Mouse (Mus musculus) forebrain, embryonic 15.5 days (tissue): ENCODE measurements around the gene S100a8. TPM values are rescaled to one million over a fixed set of nuclear protein-coding genes. Genes with fewer than 3 reads are reported as not detected.

Experiments used
- ATAC-seq: fragments of 200-750 bp; cut with Nextera tagmentation; replicated peaks from 2 replicates; pipeline ENCODE4 v1.8.0; 2017; ENCODE audit warnings: mild to moderate bottlenecking, moderate TSS enrichment, moderate library complexity
- H3K27ac ChIP-seq: fragments of 300-500 bp; sonication (generic); replicated peaks from 2 replicates; pipeline ENCODE4 v1.5.1; 2015; ENCODE audit warnings: mild to moderate bottlenecking, inconsistent platforms
- H3K27me3 ChIP-seq: fragments of 300-500 bp; sonication (generic); 2 replicates; pipeline ENCODE4 v1.6.1; 2015; ENCODE audit warnings: inconsistent platforms
- H3K36me3 ChIP-seq: fragments of 300-500 bp; sonication (generic); 2 replicates; pipeline ENCODE4 v1.6.1; 2015; ENCODE audit warnings: mild to moderate bottlenecking, inconsistent platforms
- H3K4me1 ChIP-seq: fragments of 300-500 bp; sonication (generic); 2 replicates; pipeline ENCODE4 v1.6.1; 2015; ENCODE audit warnings: inconsistent platforms
- H3K4me2 ChIP-seq: fragments of 300-500 bp; sonication (generic); replicated peaks from 2 replicates; pipeline ENCODE4 v1.6.1; 2015; ENCODE audit warnings: mild to moderate bottlenecking, inconsistent platforms
- H3K4me3 ChIP-seq: fragments of 300-500 bp; sonication (generic); 2 replicates; pipeline ENCODE4 v1.5.1; 2015; ENCODE audit warnings: mild to moderate bottlenecking, inconsistent platforms
- H3K9ac ChIP-seq: fragments of 300-500 bp; sonication (generic); replicated peaks from 2 replicates; pipeline ENCODE4 v1.6.1; 2015; ENCODE audit warnings: mild to moderate bottlenecking, inconsistent platforms
- H3K9me3 ChIP-seq: fragments of 300-500 bp; sonication (generic); 2 replicates; pipeline ENCODE4 v1.6.1; 2016; ENCODE audit warnings: inconsistent platforms
- WGBS: fragments of 180-500 bp; shearing (Covaris S2); methylation state at CpG from one replicate; pipeline ENCODE4 v1.1.7; 2015; ENCODE audit warnings: mixed read lengths; 5-methylcytosine and 5-hydroxymethylcytosine counted together
- polyA plus RNA-seq: library from polyadenylated mRNA; unstranded; fragments of >200 nt; fragmentation: Nextera tagmentation; extraction: Ambion mirVana; gene quantifications from 2 replicates; pipeline ENCODE4 v1.2.1, GENCODE M21; 2015

Gene S100a8
- 2.8 and 6.1 TPM in 2 replicates for polyA plus RNA-seq

DNA sequence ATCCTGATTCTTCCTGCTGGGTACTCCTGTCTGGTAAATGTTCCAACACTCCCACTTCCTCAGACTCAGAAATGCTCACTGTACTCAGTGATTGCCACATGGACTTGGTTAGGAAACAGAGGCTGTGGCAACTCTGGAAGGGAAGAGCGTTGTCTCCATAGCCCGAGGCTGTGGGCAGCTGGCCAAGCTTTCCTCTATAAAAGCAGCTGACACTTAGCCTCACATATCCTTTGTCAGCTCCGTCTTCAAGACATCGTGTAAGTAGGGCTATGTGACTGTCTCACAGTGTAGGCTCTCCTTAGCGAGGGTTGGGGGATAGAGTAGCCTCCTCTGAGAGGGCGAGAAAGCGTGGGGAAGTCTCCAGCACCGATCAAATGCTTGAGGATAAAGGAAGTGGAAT, at the start of gene S100a8:
TSS of gene S100a8 (plus strand) at position 133 of the 400 bp plus-strand sequence.
- Histone ChIP-seq H3K27me3 (no peaks in the 10 kb centered on the region), H3K4me3 (no peak within 1 kb of the TSS), H3K27ac (no peak within 1 kb of the TSS), H3K9ac (no peak within 1 kb of the TSS), H3K4me1 (no peaks in the 10 kb centered on the region), H3K36me3 (no peaks in the 10 kb centered on the region), H3K4me2 (no peak within 1 kb of the TSS), H3K9me3 (no peaks in the 10 kb centered on the region)
- 45% methylated on average over 8 of the region's 8 CpGs for WGBS
- no peak for ATAC-seq

DNA sequence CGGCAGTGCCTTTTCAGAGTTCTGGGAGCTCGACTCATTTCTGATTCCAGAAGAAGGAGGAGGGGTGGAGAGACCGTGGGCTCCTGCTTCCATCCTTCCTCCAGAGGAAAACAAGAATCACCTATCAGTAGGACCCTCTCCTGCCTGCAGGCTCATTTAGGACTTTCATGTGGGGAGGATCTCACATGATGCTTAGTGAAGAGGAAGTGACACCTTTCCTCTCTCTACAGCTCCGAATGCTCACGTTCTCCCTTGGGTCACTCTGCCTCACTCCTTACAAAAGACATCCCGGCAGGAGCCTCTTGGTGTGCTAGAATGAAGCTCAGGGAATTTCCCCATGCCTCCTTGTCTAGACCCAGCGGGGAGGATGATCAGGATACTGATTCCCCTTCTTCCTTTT, 47.2 kb upstream of the S100a8 start:
- Histone ChIP-seq H3K27ac (no peak overlapping the region), H3K9me3 (no peaks in the 10 kb centered on the region), H3K9ac (no peak overlapping the region), H3K27me3 (no peaks in the 10 kb centered on the region), H3K4me1 (peaks cover 17% of the 10 kb centered on the region), H3K4me2 (no peak overlapping the region), H3K36me3 (no peaks in the 10 kb centered on the region), H3K4me3 (no peak overlapping the region)
- ATAC-seq, result no peak
- 50% methylated on average over 7 of the region's 7 CpGs for WGBS

DNA sequence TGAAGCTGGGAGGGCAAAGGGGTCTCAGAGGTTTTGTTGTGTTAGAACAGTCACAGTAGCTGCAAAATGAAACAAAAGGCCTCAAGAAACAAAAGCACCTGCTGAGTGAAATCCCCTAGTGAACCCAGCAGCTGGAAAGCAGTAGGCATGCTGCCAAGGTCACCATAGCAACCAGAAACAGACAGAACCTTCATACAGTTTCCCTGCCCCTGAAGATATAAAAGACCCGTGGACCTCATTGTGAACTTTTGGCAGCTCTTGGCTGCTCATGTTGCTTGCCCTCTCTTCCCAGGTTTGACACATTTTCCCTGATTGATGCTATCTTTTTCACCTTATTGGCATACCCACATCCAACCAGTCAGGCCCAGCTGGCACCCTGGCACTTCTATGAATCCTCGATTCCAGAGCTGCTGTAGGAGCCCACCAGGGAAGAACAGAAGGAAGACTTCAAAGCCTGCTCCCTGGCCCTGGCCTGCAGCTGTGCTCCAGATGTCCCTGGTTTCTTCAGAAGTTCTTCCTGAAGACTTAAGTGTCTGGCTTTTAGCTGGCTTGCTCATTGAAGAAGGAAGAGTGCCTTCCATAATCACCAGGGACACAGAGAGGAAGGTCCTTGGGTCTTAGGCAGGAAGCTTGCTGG, 45.2 kb upstream of the S100a8 start:
- peak overlapping the region; percentile 54; the same call in 1 of the 2 replicates for H3K27ac ChIP-seq
- no peak overlapping the region for H3K9ac ChIP-seq
- no peak overlapping the region for H3K4me3 ChIP-seq
- no peaks in the 10 kb centered on the region for H3K27me3 ChIP-seq
- ATAC-seq, result peak; percentile 57
- H3K4me2 ChIP-seq, result no peak overlapping the region
- WGBS, result 5% methylated on average over 2 of the region's 2 CpGs
- H3K9me3 ChIP-seq, result no peaks in the 10 kb centered on the region
- peaks cover 17% of the 10 kb centered on the region for H3K4me1 ChIP-seq
- no peaks in the 10 kb centered on the region for H3K36me3 ChIP-seq

DNA sequence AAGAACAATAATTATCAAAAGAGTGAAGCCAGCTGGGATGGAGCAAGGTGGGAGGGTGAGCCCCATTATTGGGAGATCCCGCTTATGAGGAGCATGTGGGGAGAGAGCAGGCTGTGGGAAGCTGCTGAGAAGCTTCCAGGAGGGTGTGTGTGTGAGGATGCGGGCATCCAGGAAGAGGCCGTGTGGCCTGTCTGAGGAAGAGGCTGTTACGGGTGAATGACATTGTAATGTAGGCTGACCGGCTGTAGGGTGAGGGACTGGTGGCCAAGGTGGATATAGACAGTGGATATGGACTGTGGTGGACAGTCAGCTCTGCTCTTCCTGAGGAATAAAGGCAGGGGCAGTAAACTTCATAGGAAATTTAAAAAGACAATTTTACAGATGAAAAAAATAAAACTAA, 43.3 kb upstream of the S100a8 start:
- no peak overlapping the region for H3K27ac ChIP-seq
- 81% methylated on average over 5 of the region's 5 CpGs for WGBS
- no peak overlapping the region for H3K4me3 ChIP-seq
- peaks cover 17% of the 10 kb centered on the region for H3K4me1 ChIP-seq
- no peaks in the 10 kb centered on the region for H3K9me3 ChIP-seq
- no peak overlapping the region for H3K4me2 ChIP-seq
- no peaks in the 10 kb centered on the region for H3K27me3 ChIP-seq
- no peak overlapping the region for H3K9ac ChIP-seq
- H3K36me3 ChIP-seq, result no peaks in the 10 kb centered on the region
- ATAC-seq, result no peak

DNA sequence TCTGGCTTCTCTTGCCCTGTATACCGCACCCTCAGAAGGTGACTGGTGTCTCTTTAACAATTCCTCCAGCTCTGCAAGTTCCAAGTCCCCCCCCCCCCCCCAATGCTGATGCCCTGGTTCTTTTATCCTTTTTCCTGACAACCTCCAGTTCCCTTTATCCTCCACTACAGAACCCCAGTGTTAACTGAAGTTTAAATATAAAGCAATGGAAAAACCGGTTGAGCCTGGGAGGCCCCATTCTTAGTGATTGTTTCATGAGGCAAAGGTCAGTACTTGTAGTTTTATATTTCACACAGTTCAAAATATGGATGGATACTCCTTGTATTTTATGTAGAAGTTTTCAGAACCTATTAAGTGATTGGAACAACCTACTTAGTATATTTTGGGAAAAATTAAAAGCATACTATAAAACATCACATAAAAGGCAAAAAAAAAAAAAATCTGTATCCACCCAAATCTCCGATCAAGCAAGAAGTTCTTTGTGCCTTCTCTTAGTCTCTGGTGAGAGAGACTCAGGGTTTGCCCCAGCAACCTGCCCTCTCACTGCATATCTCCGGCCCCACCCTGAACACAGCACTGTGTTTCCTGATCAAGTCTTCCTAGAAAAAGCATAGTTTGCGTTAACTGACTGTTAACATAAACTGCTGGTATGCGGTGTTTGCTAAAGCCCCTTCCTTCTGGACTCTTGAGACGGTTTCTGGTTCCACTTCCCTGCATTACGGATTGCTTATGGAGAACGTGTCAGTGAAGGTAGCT, 42.3 kb upstream of the S100a8 start:
- Histone ChIP-seq H3K36me3 (no peaks in the 10 kb centered on the region), H3K27me3 (no peaks in the 10 kb centered on the region), H3K4me2 (no peak overlapping the region), H3K9me3 (no peaks in the 10 kb centered on the region), H3K27ac (no peak overlapping the region), H3K4me3 (no peak overlapping the region), H3K4me1 (peaks cover 17% of the 10 kb centered on the region), H3K9ac (no peak overlapping the region)
- no peak for ATAC-seq
- WGBS, result 82% methylated on average over 9 of the region's 9 CpGs

DNA sequence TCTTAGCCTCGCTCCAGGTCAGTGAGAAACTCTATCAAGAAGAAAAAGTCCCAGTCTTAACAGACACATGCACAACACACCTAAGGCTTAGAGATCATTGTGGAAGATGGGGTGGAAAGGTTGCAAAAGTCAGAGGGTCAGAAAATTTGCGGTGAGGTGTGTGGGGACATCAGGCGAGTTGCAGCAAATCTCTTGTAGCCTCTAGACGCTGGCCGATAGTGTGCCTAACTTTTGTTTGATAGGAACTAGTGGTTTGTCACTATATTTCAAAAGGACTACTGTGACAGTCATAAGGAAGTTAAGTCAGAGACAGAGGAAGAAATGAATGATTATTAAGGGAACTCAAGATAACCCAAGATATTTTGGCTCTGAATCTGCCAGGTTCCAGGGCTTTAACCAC, 41.4 kb upstream of the S100a8 start:
- Histone ChIP-seq H3K4me1 (peaks cover 17% of the 10 kb centered on the region), H3K4me3 (no peak overlapping the region), H3K9me3 (no peaks in the 10 kb centered on the region), H3K27me3 (no peaks in the 10 kb centered on the region), H3K4me2 (no peak overlapping the region), H3K27ac (no peak overlapping the region), H3K36me3 (no peaks in the 10 kb centered on the region), H3K9ac (no peak overlapping the region)
- ATAC-seq, result no peak
- WGBS, result 95% methylated on average over 5 of the region's 5 CpGs

DNA sequence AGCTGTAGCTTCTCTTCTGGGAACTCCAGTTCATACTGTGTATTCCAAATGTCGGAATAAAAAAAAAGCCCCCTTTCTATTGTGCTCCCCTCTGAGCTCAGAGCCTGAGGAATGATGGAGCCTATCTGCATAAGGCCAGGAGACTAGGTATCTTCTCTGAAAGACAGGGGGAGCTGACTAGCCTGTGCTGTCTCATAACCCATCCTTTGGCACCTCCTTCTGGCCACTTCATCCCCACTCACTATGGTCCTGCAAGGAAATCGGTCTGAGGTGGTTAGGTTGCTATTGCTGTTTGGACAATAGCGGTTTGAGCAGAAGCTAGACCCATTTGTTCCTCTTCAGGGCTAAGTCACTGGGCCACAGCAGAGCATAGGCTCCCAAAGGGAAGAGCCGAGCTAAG, 41.0 kb upstream of the S100a8 start:
- H3K9ac ChIP-seq, result no peak overlapping the region
- no peak for ATAC-seq
- no peaks in the 10 kb centered on the region for H3K9me3 ChIP-seq
- H3K4me1 ChIP-seq, result peaks cover 17% of the 10 kb centered on the region
- WGBS, result 72% methylated on average over 4 of the region's 4 CpGs
- H3K27ac ChIP-seq, result no peak overlapping the region
- no peaks in the 10 kb centered on the region for H3K27me3 ChIP-seq
- H3K4me3 ChIP-seq, result no peak overlapping the region
- no peak overlapping the region for H3K4me2 ChIP-seq
- H3K36me3 ChIP-seq, result no peaks in the 10 kb centered on the region

DNA sequence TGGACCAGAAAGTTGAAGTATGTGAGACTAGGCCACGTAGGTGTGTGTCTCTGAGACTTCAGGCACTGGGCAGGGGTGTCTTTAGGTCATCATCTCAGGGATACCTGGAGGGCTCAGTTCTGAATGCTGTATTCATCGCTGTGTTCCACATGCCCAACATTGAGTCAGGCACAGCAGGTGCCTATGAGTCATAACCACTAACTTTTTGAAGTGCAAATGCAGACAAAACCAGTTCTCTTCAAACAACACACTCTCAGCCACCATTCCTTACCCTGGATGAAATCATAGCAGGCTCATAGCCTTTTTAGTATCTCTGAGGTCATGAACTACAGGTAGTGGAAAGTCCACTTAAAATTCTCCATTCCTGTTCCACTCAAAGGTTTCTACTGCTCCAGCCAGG, 39.5 kb upstream of the S100a8 start:
- no peak overlapping the region for H3K4me2 ChIP-seq
- no peak overlapping the region for H3K27ac ChIP-seq
- H3K9me3 ChIP-seq, result no peaks in the 10 kb centered on the region
- no peaks in the 10 kb centered on the region for H3K36me3 ChIP-seq
- peaks cover 3% of the 10 kb centered on the region; the same call in 1 of the 2 replicates for H3K4me1 ChIP-seq
- H3K27me3 ChIP-seq, result no peaks in the 10 kb centered on the region
- no peak overlapping the region for H3K4me3 ChIP-seq
- H3K9ac ChIP-seq, result no peak overlapping the region
- ATAC-seq, result no peak
- 73% methylated on average over 2 of the region's 2 CpGs for WGBS

DNA sequence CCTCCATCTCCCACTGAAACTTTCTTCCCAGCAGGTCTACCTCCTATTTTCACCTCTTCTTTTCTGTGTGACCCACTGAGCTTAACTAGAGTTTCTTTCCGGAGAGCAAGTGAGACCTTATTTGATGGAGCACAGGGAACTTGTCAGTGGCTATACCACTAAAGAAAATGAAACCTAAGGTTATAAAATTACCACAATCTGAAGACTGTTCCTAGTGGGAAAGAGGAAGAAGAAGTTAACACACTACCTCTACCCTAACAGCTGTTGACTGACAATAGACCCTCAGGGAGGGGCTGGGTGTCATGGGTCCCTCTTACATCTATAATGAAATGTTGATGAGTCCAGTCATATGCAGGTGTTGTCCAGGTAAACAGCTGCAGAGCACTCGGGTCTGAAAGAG, 36.8 kb upstream of the S100a8 start:
- no peak for ATAC-seq
- no peak overlapping the region for H3K4me3 ChIP-seq
- no peaks in the 10 kb centered on the region for H3K9me3 ChIP-seq
- WGBS, result 88% methylated on average over 2 of the region's 2 CpGs
- H3K27me3 ChIP-seq, result no peaks in the 10 kb centered on the region
- no peaks in the 10 kb centered on the region for H3K4me1 ChIP-seq
- no peak overlapping the region for H3K9ac ChIP-seq
- no peak overlapping the region for H3K4me2 ChIP-seq
- H3K36me3 ChIP-seq, result no peaks in the 10 kb centered on the region
- no peak overlapping the region for H3K27ac ChIP-seq

DNA sequence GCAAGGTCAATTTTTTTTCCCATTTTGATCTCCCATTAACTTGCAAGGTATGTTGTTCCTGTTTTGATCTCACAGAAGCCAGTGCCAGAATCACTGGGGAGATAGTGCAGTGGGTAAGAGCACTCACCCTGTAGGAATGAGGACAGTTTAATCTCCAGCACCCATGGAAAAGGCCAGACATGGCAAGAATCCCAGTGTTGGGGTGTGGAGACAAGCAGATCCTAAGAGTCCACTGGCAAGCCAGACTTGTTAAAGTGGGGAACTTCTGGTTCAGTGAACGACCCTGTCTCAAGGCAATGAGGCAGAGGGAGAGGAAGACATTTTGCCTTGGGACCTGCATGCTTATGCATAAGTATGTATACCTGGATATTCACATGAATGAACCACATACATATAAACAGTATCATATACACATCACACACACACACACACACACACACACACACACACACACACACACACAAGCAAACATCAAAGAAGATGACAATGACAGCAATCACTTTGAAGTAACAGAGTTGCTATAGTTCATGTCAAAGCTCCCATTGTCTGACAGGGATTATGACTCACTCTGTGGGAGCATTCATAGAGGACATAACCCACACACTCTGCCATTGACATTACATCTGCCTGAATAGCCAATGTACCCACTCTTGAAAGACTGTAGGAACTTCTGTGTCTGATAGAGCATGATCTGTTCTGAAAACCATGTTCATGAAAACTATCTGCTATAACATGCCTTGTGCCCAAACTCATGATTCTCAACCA, 30.1 kb upstream of the S100a8 start:
- Histone ChIP-seq H3K4me2 (no peak overlapping the region), H3K36me3 (no peaks in the 10 kb centered on the region), H3K27ac (no peak overlapping the region), H3K27me3 (no peaks in the 10 kb centered on the region), H3K4me3 (no peak overlapping the region), H3K4me1 (no peaks in the 10 kb centered on the region), H3K9ac (no peak overlapping the region), H3K9me3 (no peaks in the 10 kb centered on the region)
- WGBS, result 68% methylated on average over 1 of the region's 1 CpGs
- no peak for ATAC-seq

DNA sequence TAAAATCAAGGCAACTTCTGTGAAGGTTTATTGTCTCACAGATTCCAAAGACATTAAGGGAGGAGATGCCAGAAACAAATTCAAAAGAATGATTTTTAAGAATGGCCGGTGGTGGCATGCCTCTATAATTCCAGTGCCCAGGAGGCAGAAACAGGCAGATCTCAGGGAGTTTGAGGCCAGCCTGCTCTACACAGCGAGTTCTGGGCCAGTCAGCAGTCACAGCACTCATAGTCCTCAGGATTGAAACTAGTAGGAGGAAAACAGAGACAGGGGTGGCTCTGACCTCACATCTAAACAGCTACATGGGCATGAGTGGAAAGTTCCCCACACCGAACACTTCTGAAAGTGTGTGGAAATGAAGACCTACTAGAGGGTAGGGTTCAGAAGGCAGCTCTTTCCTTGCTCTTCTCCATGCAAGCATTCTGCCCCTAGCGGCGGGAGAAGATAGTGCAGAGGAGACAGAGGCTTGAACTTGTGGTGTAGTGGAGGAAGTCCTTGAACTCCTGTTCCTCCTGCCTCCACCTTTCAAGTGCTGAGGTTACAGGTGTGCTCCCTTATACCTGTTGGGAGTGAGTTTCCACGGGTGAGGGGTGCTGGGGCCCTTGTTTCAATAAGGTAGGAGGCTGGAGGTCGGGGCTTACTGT, 29.1 kb upstream of the S100a8 start:
- WGBS, result 60% methylated on average over 7 of the region's 7 CpGs
- H3K27me3 ChIP-seq, result no peaks in the 10 kb centered on the region
- no peak overlapping the region for H3K4me3 ChIP-seq
- H3K27ac ChIP-seq, result no peak overlapping the region
- H3K9me3 ChIP-seq, result no peaks in the 10 kb centered on the region
- no peak overlapping the region for H3K9ac ChIP-seq
- H3K4me1 ChIP-seq, result no peaks in the 10 kb centered on the region
- H3K4me2 ChIP-seq, result no peak overlapping the region
- H3K36me3 ChIP-seq, result no peaks in the 10 kb centered on the region
- ATAC-seq, result no peak

DNA sequence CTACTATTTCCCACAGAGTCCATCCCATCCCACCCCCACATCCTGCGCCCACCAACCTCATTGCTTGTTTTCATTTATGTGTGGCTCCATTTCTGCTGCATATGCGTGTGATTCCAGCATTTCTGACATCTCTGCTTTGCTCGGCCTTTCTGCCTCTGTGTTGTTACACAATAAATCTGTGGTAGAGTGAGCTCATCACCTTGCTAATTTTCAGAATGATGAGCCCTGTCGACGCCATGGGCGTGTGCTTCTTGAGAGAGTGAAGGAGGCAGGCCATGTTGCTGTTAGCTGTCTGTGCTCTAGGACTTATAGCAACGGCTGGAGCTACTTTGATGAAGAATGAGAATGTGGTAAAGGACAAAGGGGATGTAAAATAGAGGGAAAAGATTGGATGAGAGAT, 27.8 kb upstream of the S100a8 start:
- H3K4me2 ChIP-seq, result no peak overlapping the region
- H3K4me3 ChIP-seq, result no peak overlapping the region
- no peak for ATAC-seq
- no peaks in the 10 kb centered on the region for H3K36me3 ChIP-seq
- no peaks in the 10 kb centered on the region for H3K9me3 ChIP-seq
- WGBS, result 88% methylated on average over 7 of the region's 7 CpGs
- H3K27ac ChIP-seq, result no peak overlapping the region
- no peaks in the 10 kb centered on the region for H3K4me1 ChIP-seq
- H3K27me3 ChIP-seq, result no peaks in the 10 kb centered on the region
- no peak overlapping the region for H3K9ac ChIP-seq
